Comparison of ENCODE assay signal across 8 mouse cellular contexts in the genomic region with DNA sequence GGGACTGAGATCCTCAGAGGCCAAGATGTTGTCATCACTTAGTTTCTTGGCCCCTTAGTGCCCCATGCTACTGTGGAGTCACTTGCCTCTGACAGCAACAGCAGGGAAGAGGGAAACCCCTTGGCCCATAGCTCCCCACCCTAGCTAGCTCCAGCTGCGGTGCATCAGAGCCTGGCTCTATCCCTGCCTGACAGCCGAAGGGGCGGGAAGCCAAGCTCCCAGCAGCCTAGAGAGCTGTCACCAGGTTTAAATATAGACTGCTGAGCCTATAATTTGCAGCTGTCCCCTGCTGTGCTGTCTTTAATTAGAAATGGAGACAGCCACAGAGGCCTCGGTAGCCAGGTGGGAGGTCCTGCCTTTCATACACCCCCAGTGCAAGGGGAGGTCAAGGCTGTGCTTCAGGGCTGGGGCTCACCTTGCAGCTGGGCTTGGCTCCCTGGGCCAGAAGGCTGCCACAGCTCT. TPM values are rescaled to one million over a fixed set of nuclear protein-coding genes. Genes with fewer than 3 reads are reported as not detected.
DNase-seq lines count a peak whose midpoint lies in the region; ATAC-seq and TF ChIP-seq lines count a peak whose summit lies in the region.

No protein-coding gene starts in this region.

- H3K4me1 ChIP-seq in embryonic facial prominence, embryonic 13.5 days = peaks cover 12% of the 10 kb centered on the region
- H3K4me1 ChIP-seq in kidney, adult 2 months (ENCODE audit: control insufficient read depth, insufficient read depth, low read length) = no peaks in the 10 kb centered on the region
- 0 out of 2 replicates have a peak, but pooled peaks cover 2% of the 10 kb centered on the region for H3K4me1 ChIP-seq in lung, adult 2 months (ENCODE audit: control insufficient read depth, insufficient read depth, low read length)

- 3% methylated on average over 4 of the region's 4 CpGs for WGBS in embryonic facial prominence, embryonic 13.5 days
- WGBS in kidney, adult 2 months = 12% methylated on average over 4 of the region's 4 CpGs
- WGBS in lung, adult 2 months = 14% methylated on average over 4 of the region's 4 CpGs

- H3K27ac ChIP-seq in embryonic facial prominence, embryonic 13.5 days = no peak overlapping the region
- no peak overlapping the region for H3K27ac ChIP-seq in kidney, adult 2 months (ENCODE audit: insufficient read depth, low read depth, low read length)

- TF ChIP-seq CTCF in kidney, adult 2 months (conservative IDR thresholded peaks at IDR 0.05; ENCODE audit: insufficient read depth, insufficient read length, low read depth, low read length) = no peak
- no peak for TF ChIP-seq CTCF in lung, adult 2 months (IDR thresholded peaks at IDR 0.05; ENCODE audit: insufficient read depth, low read length)

- H3K27me3 ChIP-seq in embryonic facial prominence, embryonic 13.5 days = peaks cover 21% of the 10 kb centered on the region
- H3K27me3 ChIP-seq in kidney, adult 2 months (replicated peaks; ENCODE audit: control insufficient read depth, insufficient read depth, low read length) = no peaks in the 10 kb centered on the region

- TF ChIP-seq POLR2A in kidney, adult 2 months (IDR thresholded peaks at IDR 0.05; ENCODE audit: low read depth, low read length) = no peak
- no peak for TF ChIP-seq POLR2A in lung, adult 2 months (IDR thresholded peaks at IDR 0.05; ENCODE audit: borderline replicate concordance, extremely low read depth, low read depth, low read length)

- H3K4me3 ChIP-seq in embryonic facial prominence, embryonic 13.5 days = no peak overlapping the region
- H3K4me3 ChIP-seq in kidney, adult 2 months (ENCODE audit: insufficient read depth, low read depth, low read length) = no peak overlapping the region
- H3K4me3 ChIP-seq in lung, adult 2 months (replicated peaks; ENCODE audit: extremely low read depth, low read depth, low read length) = no peak overlapping the region

- peak; percentile 60; the same call in 1 of the 2 replicates for ATAC-seq in embryonic facial prominence, embryonic 13.5 days (ENCODE audit: insufficient number of reproducible peaks, insufficient read depth, low FRiP score, low TSS enrichment, low read depth)

- H3K9me3 ChIP-seq in embryonic facial prominence, embryonic 13.5 days = no peaks in the 10 kb centered on the region

- H3K4me2 ChIP-seq in embryonic facial prominence, embryonic 13.5 days = no peak overlapping the region

- DNase-seq in cerebellum, adult 8-10 months = peak; percentile 34
- peak; percentile 51 for DNase-seq in heart, adult 8-10 months (ENCODE audit: low spot score)
- peak; percentile 36 for DNase-seq in kidney, adult 2 months
- DNase-seq in lung, adult 2 months = peak; percentile 17
- DNase-seq in retina, postnatal 7 days (ENCODE audit: low read depth, low spot score) = peak; percentile 24
- no peak for DNase-seq in adrenal gland, postnatal 4 days (ENCODE audit: low spot score in 2 of 2)
- no peak for DNase-seq in adrenal gland, postnatal 25 days

- H3K9ac ChIP-seq in embryonic facial prominence, embryonic 13.5 days = no peak overlapping the region

- no peaks in the 10 kb centered on the region for H3K36me3 ChIP-seq in embryonic facial prominence, embryonic 13.5 days
- H3K36me3 ChIP-seq in kidney, adult 2 months (ENCODE audit: control insufficient read depth, insufficient read depth, low read length) = no peaks in the 10 kb centered on the region

RNA-seq across cellular contexts. Expression of gene Sec13, which starts 54.7 kb away (rescaled TPM):
- 288 and 296 TPM in 2 replicates for polyA plus RNA-seq in embryonic facial prominence, embryonic 13.5 days (2015; fragmentation: Nextera tagmentation; extraction: Ambion mirVana)
- total RNA-seq in heart, adult 8-10 months (2022) = 10 to 100 TPM; 68.8 to 72.3 (median 71.1) TPM
- polyA plus RNA-seq in kidney, adult 2 months (2012; rRNA removed) = 140 and 155 TPM in 2 replicates
- polyA plus RNA-seq in lung, adult 2 months (2012; rRNA removed) = 98.2 and 115 TPM in 2 replicates
- 100 to 1,000 TPM; 122 to 123 TPM for total RNA-seq in adrenal gland, postnatal 4 days (2021)
- total RNA-seq in adrenal gland, postnatal 25 days (2021) = 109 and 115 TPM in 2 replicates

Comparison
In these comparisons a context has a peak if more than half of its experiments do, and no peak if none do; other contexts are left out.
1. DNase-seq: peak in cerebellum, adult 8-10 months (single experiment), heart, adult 8-10 months (single experiment), kidney, adult 2 months (single experiment), lung, adult 2 months (single experiment) and retina, postnatal 7 days (single experiment); none in adrenal gland, postnatal 4 days (0 of 2) and adrenal gland, postnatal 25 days (single experiment).